Mouse (Mus musculus) megakaryocyte progenitor cell, adult 5-6 weeks (primary cell): Measurements from ENCODE around the gene Hpse2. TPM values are rescaled to one million over a fixed set of nuclear protein-coding genes. Genes with fewer than 3 reads are reported as not detected.
"Not testable (repeated sequence)": the region's sequence is repeated elsewhere in the genome, so short reads cannot be mapped to it uniquely, and the experiment has no call there.

ENCODE experiments used
- ATAC-seq: replicated peaks from 2 replicates; pipeline ENCODE4 v1.8.0; 2016; ENCODE audit warnings: mild to moderate bottlenecking, moderate TSS enrichment, inconsistent platforms; ENCODE audit not compliant: poor library complexity
- total RNA-seq, 2 experiments: library from RNA; stranded (forward) in 1 of 2; stranded (reverse) in 1 of 2; fragments of 157-497, 149-512 nt in 1 of 2; fragments of 200-1000 nt in 1 of 2; gene quantifications; 2 replicates each; pipeline versions ENCODE4 v1.2.3 to v1.2.4; 2015 to 2017

The Hpse2 gene
- total RNA-seq (2015) (not detected in 2 replicates), total RNA-seq (2017) (not detected in 2 replicates)

- no peak for ATAC-seq
These were observed at the start of gene Hpse2 for GRCm38 (mm10) chr19:43388017-43388904. Gene Hpse2, minus strand, starts transcription at chr19:43388355.

DNA sequence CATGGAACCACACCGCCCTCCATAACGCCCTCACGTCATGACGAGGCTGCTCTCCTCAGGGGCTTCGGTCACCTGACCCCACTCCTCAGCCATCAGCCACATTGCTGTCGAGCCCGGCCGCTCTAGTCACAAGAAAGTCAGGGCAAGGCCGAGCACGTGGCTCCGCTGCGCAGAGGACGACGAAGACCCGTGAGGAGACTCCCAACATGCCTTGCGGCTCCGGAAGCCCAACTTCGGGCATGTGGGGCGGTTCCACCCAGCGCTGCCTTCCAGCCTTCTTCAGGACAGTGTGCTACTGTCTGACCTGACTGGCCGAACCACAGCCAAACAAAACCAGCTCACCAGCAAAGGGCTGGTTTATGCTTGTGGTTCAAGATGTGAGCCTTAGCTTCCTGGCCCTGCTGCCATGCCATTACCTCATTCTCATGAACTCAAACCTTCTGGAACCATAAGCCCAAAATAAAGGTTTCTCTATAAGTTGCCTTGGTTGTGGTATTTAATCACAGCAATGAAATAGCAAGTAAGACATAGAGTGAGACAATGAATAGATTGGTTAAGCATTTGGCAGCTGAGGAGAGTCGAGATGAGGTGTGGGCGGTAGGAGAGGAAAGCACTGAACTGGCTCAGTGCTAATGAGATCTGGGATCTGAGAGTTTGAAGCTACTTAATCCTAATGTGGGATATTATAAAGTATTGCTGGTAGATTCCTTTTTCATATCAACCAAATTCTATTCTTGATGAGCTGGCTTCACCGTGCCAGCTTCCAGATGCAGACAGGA lies 39.5 kb upstream of the Hpse2 start:
- ATAC-seq: no peak

DNA sequence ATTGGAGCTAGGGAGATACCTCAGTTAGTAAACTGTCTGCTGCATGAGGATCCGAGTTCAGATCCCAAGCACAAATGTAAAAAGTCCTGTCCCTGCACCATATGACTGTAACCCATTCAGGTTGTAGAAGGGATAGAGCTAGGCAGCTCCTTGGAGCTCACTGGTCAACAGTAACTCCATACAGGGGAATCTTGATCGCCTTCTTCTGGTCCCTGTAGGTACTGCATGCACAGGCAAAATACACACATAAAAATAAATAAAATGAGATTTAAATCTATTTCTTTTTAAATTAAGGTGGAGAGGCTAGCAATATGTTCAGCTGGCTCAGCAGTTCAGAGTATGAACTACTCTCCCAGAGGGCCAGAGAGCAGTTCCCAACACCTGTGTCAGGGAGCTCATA lies 35.9 kb upstream of the Hpse2 start:
- no peak for ATAC-seq

DNA sequence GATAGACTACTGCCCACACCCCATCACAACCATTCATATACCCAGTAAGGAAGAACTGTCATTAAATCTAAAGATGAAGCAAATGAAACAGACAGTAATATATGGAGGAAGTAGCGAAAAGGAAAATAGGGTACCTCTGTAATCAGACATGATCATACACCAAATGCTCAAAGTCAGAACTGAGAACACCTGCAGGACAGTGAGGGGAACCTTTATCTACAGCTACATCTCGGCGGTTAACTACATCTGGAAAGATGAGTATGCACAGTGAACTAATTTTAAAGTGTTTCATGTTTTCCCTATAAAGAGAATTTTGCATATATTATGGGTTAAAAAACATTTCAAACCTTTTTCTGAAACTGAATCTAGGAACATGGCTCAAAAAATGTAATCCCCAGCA lies 32.4 kb upstream of the Hpse2 start:
- ATAC-seq: no peak

GRCm38 (mm10) chr19:43415565-43415964 lies 27.4 kb upstream of the Hpse2 start:
- no peak for ATAC-seq

- no peak for ATAC-seq
These were observed 19.0 kb upstream of the Hpse2 start for GRCm38 (mm10) chr19:43407181-43407580.

DNA sequence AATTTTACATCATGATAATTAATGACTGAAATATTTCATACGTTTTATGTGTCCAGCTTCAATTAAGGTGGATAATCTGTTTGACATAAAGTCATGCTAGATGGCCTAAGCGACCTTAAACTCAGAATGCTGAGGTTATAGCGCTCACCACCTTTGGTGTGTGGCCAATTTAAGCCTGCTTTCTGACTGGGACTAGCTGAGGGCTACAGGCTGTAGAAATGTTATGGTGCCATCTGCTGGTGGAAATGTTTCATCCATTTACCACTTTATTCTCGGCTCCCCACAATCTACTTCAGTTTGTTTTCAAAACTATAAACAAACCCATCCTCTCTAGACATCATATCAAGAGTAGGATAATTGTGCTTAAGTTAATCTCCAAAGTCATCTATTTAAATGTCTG lies 8.2 kb upstream of the Hpse2 start:
- peak; percentile 69; the same call in 1 of the 2 replicates for ATAC-seq

GRCm38 (mm10) chr19:43387071-43387770 lies 934 bp downstream of the Hpse2 start:
- no peak for ATAC-seq

DNA sequence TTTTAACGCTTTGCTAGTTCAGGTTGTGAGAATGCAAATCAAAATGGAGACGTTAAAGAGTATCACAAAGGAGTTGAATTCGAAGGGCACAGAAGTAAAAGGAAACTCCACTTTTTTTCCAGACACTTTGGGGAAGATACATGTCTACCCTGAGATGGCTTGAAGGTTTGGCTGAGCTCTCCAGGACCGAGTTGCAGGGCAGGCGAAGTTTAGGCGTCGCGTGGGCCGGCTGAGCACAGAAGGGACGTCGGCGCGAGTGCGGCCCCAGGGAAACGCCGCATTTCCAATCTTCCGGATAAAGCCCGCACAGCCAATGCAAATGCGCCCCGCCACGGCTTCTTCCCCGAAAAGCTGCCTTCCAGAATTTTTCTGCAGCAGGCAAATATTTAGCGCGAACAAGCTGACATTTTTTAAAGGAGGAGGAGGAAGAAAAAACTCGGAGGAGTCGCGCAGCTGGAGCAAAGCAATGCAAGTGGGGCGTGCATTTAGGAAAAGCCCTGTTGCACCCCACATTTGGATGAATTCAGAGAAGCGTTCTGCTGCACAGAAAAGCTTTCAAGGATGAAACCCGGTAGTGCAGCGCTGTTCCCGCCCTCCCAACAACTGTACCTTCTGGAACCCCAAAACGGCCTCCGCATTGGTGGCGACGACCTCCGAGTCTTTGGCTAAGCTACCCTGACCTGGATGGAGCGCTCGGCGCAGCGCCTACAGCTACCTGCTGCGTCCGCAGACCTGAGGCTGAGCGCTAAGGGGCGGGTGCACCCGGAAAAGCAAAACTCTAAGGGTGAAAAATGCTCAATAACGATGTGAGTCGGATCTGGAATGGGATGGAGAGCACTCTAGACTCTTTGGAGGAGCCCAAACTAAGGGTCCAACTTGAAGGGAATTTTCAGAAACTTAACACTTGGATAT lies 1.9 kb downstream of the Hpse2 start:
- no peak for ATAC-seq

DNA sequence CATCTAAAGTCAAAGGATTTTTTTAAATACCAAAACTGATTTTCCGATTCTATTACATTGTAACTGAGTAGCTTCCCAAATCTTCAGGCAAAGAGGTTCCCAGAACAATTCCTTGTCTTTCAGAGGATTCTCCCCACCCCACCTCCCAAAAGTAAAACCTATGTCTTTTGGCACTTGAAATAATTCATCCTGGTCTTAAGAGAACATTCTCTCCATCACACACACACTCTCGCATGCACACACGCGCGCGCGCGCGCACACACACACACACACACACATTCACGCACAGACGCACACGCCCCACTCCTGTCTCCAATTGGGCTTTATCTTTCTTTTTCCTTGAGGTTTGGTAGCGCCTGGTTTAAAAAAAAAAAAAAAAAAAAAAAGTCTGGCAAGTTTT lies 2.7 kb downstream of the Hpse2 start:
- ATAC-seq: no peak

GRCm38 (mm10) chr19:43384978-43385431 lies 3.1 kb downstream of the Hpse2 start:
- ATAC-seq: no peak

DNA sequence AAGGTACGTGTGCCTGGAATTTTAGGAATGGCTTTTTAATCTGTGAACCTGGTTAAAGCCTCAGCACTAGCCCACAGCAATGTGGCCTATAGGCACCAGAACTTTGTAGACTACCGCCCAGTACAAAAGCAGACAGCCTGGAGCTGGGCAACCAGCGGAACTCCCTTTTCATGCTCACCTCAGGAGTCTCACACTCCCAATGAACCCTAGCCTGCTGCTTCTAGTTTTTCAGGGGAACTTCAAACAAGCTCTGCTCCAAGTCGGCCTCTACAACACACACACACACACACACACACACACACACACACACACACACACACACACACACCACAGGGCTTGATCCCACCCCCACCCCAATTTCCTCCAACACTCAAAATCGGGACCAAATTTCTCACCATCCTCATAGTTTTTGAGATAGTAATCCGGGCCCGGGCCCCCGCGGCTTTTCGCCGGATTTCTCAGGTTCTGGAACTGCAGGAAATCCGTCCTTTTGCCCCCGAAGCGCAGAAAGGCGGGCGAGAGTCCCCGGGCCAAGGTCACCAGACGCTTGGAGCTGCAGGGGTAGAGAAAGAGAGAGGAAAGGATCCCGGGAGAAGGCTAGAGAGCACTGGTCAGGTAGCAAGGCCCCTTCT lies 3.7 kb downstream of the Hpse2 start:
- ATAC-seq: no peak

GRCm38 (mm10) chr19:43358830-43359229 lies 29.3 kb downstream of the Hpse2 start:
- no peak for ATAC-seq

- no peak for ATAC-seq
These were observed 77.0 kb downstream of the Hpse2 start for GRCm38 (mm10) chr19:43311125-43311524.

GRCm38 (mm10) chr19:43306756-43307155 lies 81.4 kb downstream of the Hpse2 start:
- 0 out of 2 replicates have a peak, but pooled peaks have one; percentile 42 for ATAC-seq

GRCm38 (mm10) chr19:43281336-43281735 lies 106.8 kb downstream of the Hpse2 start:
- not testable (repeated sequence) for ATAC-seq

DNA sequence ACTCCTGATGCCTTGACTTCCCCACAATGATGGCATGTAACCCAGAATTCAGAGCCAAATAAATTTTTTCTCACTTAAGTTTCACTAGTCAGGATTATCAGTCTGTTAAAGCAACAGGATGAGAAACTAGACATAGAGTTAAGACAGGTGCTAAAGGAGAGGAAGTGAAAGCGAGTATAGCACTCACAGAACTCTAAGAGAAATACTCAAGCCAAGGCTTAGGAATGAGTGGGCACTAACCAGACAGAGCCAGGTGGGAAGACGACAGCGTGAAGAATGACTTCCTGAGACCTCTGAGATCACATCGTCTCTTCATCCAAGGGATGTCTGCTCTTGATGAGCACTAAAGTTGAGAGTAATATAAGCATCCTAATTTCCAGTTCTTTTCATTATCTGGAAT lies 144.2 kb downstream of the Hpse2 start:
- ATAC-seq: no peak

DNA sequence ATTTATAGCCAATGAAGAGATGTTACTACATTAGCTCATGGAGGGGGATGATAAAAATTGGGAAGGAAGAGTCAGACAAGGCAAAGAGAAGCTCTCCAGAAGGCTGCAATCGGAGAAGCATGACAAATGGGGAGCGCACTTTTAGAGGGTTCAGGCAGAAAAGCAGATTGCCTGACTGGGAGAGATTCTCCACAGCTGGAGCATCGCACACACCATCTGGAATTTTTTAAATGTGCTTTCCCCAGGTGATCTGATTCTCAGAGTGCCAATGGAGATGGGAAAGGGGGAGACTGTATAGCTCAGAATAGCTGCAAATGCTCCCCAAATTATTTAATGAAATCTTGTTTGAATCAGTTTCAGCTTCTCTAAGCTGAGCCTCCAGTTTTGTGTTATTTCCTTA lies 156.4 kb downstream of the Hpse2 start:
- ATAC-seq: no peak

- peak; percentile 52 for ATAC-seq
These were observed 194.6 kb downstream of the Hpse2 start for GRCm38 (mm10) chr19:43193562-43193961.
